Mouse (Mus musculus) left cerebral cortex, adult 6 months (tissue): ENCODE measurements around the gene Wfdc8. TPM values are rescaled to one million over a fixed set of nuclear protein-coding genes. Genes with fewer than 3 reads are reported as not detected.

Source experiments
- long read RNA-seq, 2 experiments: library from polyadenylated mRNA; unstranded; transcript quantifications; one replicate each; pipeline ENCODE4 v2.0.0; 2019 to 2020
- polyA plus RNA-seq: library from polyadenylated mRNA; unstranded; fragments of <200 nt; fragmentation: Nextera tagmentation; gene quantifications from 2 replicates; pipeline ENCODE4 v1.2.3, GENCODE M21; 2021

Gene Wfdc8
- polyA plus RNA-seq = not detected in 2 replicates
- long read RNA-seq, experiment 1 = 0 reads
- long read RNA-seq, experiment 2 = 0 reads

GRCm38 (mm10) chr2:164613471-164613870, at the start of gene Wfdc8, which contains the start of gene Wfdc6b:
Wfdc8 (minus strand) TSS chr2:164613626.
Wfdc6b (plus strand) TSS chr2:164613522.

GRCm38 (mm10) chr2:164656483-164656882, 43.1 kb upstream of the Wfdc8 start, which contains the start of gene Wfdc9:
Wfdc9 (minus strand) TSS chr2:164656583.

DNA sequence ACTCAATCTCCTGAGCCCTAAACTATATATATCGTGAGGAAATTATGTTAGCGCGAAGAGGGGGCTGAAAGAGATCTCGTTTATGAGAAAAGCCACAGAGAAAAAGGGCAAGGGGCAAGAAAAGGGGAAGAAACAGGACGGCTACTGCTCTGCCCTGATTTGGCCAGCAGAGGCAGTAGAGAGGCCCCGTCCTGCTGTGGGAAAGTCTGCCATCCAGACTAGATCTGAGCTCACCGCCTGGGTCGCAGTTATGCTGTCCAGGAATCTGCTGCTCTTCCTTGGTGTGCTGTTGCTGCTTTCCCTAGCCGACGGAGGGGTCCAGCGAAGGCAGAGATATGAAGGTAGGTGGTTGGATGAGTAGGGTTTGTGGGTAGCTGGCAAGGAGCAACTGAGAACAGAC, 42.4 kb upstream of the Wfdc8 start, which contains the start of gene Wfdc10:
TSS of gene Wfdc10 (plus strand) at position 189 of the 400 bp plus-strand sequence.

GRCm38 (mm10) chr2:164638696-164639095, 25.3 kb upstream of the Wfdc8 start, which contains the start of gene Wfdc16:
Wfdc16 (minus strand) TSS chr2:164638796.

GRCm38 (mm10) chr2:164593494-164593893, 19.9 kb downstream of the Wfdc8 start, which contains the start of gene Eppin:
Eppin (minus strand) TSS chr2:164593594.

GRCm38 (mm10) chr2:164585025-164585725, 28.3 kb downstream of the Wfdc8 start, which contains the start of gene Wfdc6a:
Wfdc6a (minus strand) TSS chr2:164585447.

DNA sequence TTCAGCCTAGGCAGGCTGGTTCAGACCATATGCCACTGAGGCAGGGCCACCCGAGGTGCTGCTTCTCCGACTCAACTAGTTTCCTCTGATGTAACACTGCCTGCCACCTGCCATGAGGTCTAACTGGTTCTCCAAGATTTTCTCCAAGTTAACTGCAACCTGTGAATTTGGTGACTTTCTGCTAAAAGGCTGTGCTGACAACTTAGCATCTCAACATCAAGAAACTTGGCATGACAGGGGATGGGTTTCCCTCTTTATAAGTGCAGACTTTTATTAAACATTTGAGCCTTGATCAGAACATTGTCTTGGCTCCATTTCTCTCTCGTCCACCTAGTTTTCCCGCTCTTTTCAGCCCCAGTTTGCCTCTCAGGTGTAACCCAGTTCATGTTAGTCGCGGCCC, 40.1 kb downstream of the Wfdc8 start, which contains the start of gene Spint3:
TSS of gene Spint3 (minus strand) at position 101 of the 400 bp plus-strand sequence.

DNA sequence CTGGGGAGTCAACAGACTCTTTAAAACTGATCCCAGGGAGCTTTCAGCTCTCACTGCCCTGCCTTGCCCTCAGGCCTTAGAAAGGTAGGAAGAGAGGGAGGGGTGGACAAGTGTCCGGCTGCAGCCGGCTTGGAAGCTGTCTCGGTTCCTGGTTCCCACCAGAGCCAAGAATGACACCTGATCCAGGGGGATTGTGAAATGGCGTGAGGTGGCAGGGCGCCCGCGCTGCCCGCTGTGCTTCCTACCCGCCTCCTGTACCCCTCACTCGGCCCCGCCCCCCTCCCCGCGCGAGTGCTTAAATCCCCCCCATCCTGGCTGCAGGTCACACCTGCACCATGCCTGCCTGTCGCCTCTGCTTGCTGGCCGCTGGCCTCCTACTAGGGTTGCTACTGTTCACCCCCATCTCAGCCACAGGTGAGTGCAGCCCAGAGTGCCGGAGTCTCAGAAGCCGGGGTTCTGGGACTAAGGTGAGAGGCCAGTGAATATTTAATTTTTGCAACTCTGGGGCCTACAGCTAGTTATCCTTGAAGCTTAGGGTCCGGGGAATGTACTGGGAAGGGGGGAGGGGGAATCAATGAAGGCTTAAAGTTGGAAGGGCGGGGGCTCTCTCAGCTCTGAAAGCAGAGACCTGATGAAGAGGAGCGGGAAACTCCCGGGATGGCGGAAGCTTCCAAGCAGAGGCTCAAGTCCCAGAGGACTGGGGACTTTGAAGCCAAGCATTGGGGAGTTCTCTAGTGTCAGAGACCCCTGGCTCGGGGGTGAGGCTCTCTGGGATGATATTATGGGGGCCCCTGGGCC, 50.8 kb downstream of the Wfdc8 start, which contains the start of gene Wfdc2:
TSS of gene Wfdc2 (plus strand) at position 23 of the 798 bp plus-strand sequence.

Other genes with a start within 250 kb of the Wfdc8 start
- 0.40 TPM in 1 of 2 replicates, not detected in the other for gene Slpi, start 224.5 kb downstream of the Wfdc8 start, polyA plus RNA-seq
- 0.16 and 0.23 TPM in 2 replicates for gene Rbpjl, start 210.5 kb downstream of the Wfdc8 start, polyA plus RNA-seq
- 3.8 and 3.9 TPM in 2 replicates for gene Matn4, start 208.5 kb downstream of the Wfdc8 start, polyA plus RNA-seq
- gene Sdc4, start 169.7 kb downstream of the Wfdc8 start, polyA plus RNA-seq = 156 and 202 TPM in 2 replicates
- gene Sys1, start 156.7 kb downstream of the Wfdc8 start, polyA plus RNA-seq = 99.5 and 102 TPM in 2 replicates
- gene Gm20458, start 152.7 kb downstream of the Wfdc8 start, polyA plus RNA-seq = 4.3 and 26.7 TPM in 2 replicates
- gene Trp53tg5, start 139.9 kb downstream of the Wfdc8 start, polyA plus RNA-seq = not detected in 2 replicates
- 233 and 239 TPM in 2 replicates for gene Dbndd2, start 127.5 kb downstream of the Wfdc8 start, polyA plus RNA-seq
- gene Pigt, start 116.1 kb downstream of the Wfdc8 start, polyA plus RNA-seq = 43.3 and 44.2 TPM in 2 replicates
- gene Wfdc2, start 51.2 kb downstream of the Wfdc8 start, polyA plus RNA-seq = 0.25 and 0.31 TPM in 2 replicates
- gene Spint3, start 40.2 kb downstream of the Wfdc8 start, polyA plus RNA-seq = not detected in 2 replicates
- not detected in 2 replicates for gene Wfdc6a, start 28.2 kb downstream of the Wfdc8 start, polyA plus RNA-seq
- not detected in 2 replicates for gene Eppin, start 20.0 kb downstream of the Wfdc8 start, polyA plus RNA-seq
- not detected in 2 replicates for gene Wfdc6b, start 104 bp downstream of the Wfdc8 start, polyA plus RNA-seq
- not detected in 2 replicates for gene Wfdc16, start 25.2 kb upstream of the Wfdc8 start, polyA plus RNA-seq
- not detected in 2 replicates for gene Wfdc10, start 42.4 kb upstream of the Wfdc8 start, polyA plus RNA-seq
- not detected in 2 replicates for gene Wfdc9, start 43.0 kb upstream of the Wfdc8 start, polyA plus RNA-seq
- gene Wfdc11, start 60.5 kb upstream of the Wfdc8 start, polyA plus RNA-seq = not detected in 2 replicates
- not detected in 2 replicates for gene Wfdc13, start 71.5 kb upstream of the Wfdc8 start, polyA plus RNA-seq
- not detected in 2 replicates for gene Spint4, start 84.9 kb upstream of the Wfdc8 start, polyA plus RNA-seq
- gene Spint5, start 101.7 kb upstream of the Wfdc8 start, polyA plus RNA-seq = not detected in 2 replicates
- 3.0 and 3.1 TPM in 2 replicates for gene Wfdc3, start 132.3 kb upstream of the Wfdc8 start, polyA plus RNA-seq
- 5.0 and 21.1 TPM in 2 replicates for gene Dnttip1, start 132.4 kb upstream of the Wfdc8 start, polyA plus RNA-seq
- 1.3 and 1.4 TPM in 2 replicates for gene Ube2c, start 156.3 kb upstream of the Wfdc8 start, polyA plus RNA-seq
- 0.64 and 0.74 TPM in 2 replicates for gene Tnnc2, start 166.3 kb upstream of the Wfdc8 start, polyA plus RNA-seq
- 50.8 and 62.0 TPM in 2 replicates for gene Snx21, start 172.2 kb upstream of the Wfdc8 start, polyA plus RNA-seq
- 21.4 TPM in 2 replicates for gene Acot8, start 191.3 kb upstream of the Wfdc8 start, polyA plus RNA-seq
- gene Zswim3, start 191.5 kb upstream of the Wfdc8 start, polyA plus RNA-seq = 7.8 and 8.8 TPM in 2 replicates
- gene Zswim1, start 209.1 kb upstream of the Wfdc8 start, polyA plus RNA-seq = 23.2 and 23.4 TPM in 2 replicates
- not detected in 2 replicates for gene Spata25, start 214.9 kb upstream of the Wfdc8 start, polyA plus RNA-seq
- gene Ctsa, start 219.2 kb upstream of the Wfdc8 start, polyA plus RNA-seq = 105 and 121 TPM in 2 replicates
- gene Neurl2, start 219.8 kb upstream of the Wfdc8 start, polyA plus RNA-seq = 3.4 and 4.6 TPM in 2 replicates
- 75.3 and 129 TPM in 2 replicates for gene Pltp, start 244.1 kb upstream of the Wfdc8 start, polyA plus RNA-seq